Mouse (Mus musculus) stomach, embryonic 15.5 days (tissue): ENCODE results near the gene Tmem52. TPM values are rescaled to one million over a fixed set of nuclear protein-coding genes. Genes with fewer than 3 reads are reported as not detected.

ENCODE experiments used
- ATAC-seq: fragments of 200-750 bp; cut with Nextera tagmentation; 2 replicates; pipeline ENCODE4 v1.8.0; 2017; ENCODE audit warnings: low read depth, moderate number of reproducible peaks, moderate TSS enrichment; ENCODE audit not compliant: insufficient read depth, low FRiP score
- H3K27ac ChIP-seq: fragments of 300-500 bp; sonication (generic); 2 replicates; pipeline ENCODE4 v1.5.1; 2015; ENCODE audit warnings: mild to moderate bottlenecking, inconsistent platforms
- H3K27me3 ChIP-seq: fragments of 300-500 bp; sonication (generic); replicated peaks from 2 replicates; pipeline ENCODE4 v1.6.1; 2015; ENCODE audit warnings: inconsistent platforms
- H3K36me3 ChIP-seq: fragments of 300-500 bp; sonication (generic); 2 replicates; pipeline ENCODE4 v1.6.1; 2015; ENCODE audit warnings: inconsistent platforms
- H3K4me1 ChIP-seq: fragments of 300-500 bp; sonication (generic); 2 replicates; pipeline ENCODE4 v1.6.1; 2015; ENCODE audit warnings: inconsistent platforms
- H3K4me2 ChIP-seq: fragments of 300-500 bp; sonication (generic); 2 replicates; pipeline ENCODE4 v1.6.1; 2015; ENCODE audit warnings: mild to moderate bottlenecking, inconsistent platforms
- H3K4me3 ChIP-seq: fragments of 300-500 bp; sonication (generic); replicated peaks from 2 replicates; pipeline ENCODE4 v1.5.1; 2015; ENCODE audit warnings: inconsistent platforms
- H3K9ac ChIP-seq: fragments of 300-500 bp; sonication (generic); 2 replicates; pipeline ENCODE4 v1.6.1; 2015; ENCODE audit warnings: inconsistent platforms
- H3K9me3 ChIP-seq: fragments of 300-500 bp; sonication (generic); 2 replicates; pipeline ENCODE4 v1.6.1; 2016; ENCODE audit warnings: inconsistent platforms
- WGBS: fragments of 180-500 bp; shearing (Covaris S2); methylation state at CpG from one replicate; pipeline ENCODE4 v1.1.7; 2015; 5-methylcytosine and 5-hydroxymethylcytosine counted together
- polyA plus RNA-seq: library from polyadenylated mRNA; unstranded; fragments of >200 nt; fragmentation: Nextera tagmentation; extraction: Ambion mirVana; gene quantifications from 2 replicates; pipeline ENCODE4 v1.2.1, GENCODE M21; 2015

The Tmem52 gene
- polyA plus RNA-seq, 1 experiment from 2014 or later: 0.28 TPM

DNA sequence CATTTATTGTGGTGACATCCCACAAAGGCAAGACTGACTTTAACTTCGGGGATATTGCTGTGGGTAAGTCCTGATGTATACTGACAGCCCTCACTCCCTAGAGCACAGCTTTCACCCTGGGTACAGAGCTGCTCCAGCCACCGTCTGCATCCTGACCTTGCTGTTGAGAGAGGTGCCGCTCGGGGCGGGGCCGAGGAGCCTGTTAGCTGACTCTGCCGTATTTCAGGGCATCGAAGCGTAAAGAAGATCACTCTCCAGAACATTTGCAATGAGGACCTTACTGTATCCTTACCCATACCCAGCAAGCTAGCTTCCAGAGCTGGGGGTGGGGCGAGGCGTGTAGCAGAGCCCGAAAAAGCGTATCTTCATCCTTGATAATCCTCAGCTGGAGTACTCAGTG lies 5.9 kb upstream of the Tmem52 start:
- H3K9me3 ChIP-seq: no peaks in the 10 kb centered on the region
- no peaks in the 10 kb centered on the region for H3K4me1 ChIP-seq
- 80% methylated on average over 13 of the region's 13 CpGs for WGBS
- no peak overlapping the region for H3K4me3 ChIP-seq
- H3K27ac ChIP-seq: no peak overlapping the region
- no peak for ATAC-seq
- H3K27me3 ChIP-seq: no peaks in the 10 kb centered on the region
- H3K4me2 ChIP-seq: no peak overlapping the region
- no peak overlapping the region for H3K9ac ChIP-seq
- H3K36me3 ChIP-seq: no peaks in the 10 kb centered on the region

DNA sequence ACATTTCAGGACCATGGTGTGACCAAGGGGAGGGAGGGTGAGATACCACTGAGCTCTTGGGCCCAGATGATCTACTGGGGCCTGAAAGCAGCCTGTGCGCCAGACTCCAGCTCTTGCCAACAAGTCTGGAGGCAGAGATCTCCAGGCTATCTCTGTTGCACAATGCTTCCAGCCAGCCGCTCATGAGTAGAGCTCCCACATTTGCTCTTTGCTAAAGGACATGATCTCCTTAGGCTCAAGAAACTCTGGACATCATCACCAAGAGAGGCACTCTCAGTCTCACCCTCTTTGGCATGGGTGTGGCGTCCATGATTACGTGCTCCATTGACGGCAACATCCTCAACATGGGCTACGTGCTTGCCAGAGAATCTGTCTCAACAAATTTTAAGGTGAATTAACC lies 5.3 kb upstream of the Tmem52 start:
- H3K4me3 ChIP-seq: no peak overlapping the region
- no peak overlapping the region for H3K27ac ChIP-seq
- H3K4me2 ChIP-seq: no peak overlapping the region
- no peaks in the 10 kb centered on the region for H3K36me3 ChIP-seq
- no peaks in the 10 kb centered on the region for H3K9me3 ChIP-seq
- WGBS: 82% methylated on average over 6 of the region's 6 CpGs
- no peaks in the 10 kb centered on the region; the same call in 1 of the 2 replicates for H3K4me1 ChIP-seq
- H3K9ac ChIP-seq: no peak overlapping the region
- H3K27me3 ChIP-seq: no peaks in the 10 kb centered on the region
- ATAC-seq: no peak

DNA sequence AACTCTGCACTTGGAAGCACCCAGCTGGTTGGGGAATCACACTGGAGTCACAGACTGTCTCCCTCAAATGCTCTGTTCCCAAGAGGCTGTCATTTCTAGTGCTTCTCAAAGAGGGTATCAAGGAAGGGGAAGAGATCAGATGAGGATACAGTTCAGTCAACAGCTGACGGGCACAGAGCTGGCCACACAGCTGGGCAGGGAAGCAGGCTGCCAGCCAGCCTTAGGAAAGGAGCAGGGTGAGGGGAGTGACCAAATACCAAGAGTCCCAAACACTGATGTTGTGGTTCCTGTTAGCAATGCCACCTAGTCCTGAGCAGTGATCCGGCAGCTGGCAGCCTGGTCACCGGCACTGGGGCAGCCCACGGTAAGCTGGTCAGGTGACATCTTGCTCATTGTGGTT lies 4.9 kb upstream of the Tmem52 start:
- no peak overlapping the region for H3K4me3 ChIP-seq
- WGBS: 88% methylated on average over 4 of the region's 4 CpGs
- no peaks in the 10 kb centered on the region for H3K9me3 ChIP-seq
- no peaks in the 10 kb centered on the region for H3K27me3 ChIP-seq
- no peak overlapping the region for H3K9ac ChIP-seq
- no peak overlapping the region for H3K27ac ChIP-seq
- H3K4me1 ChIP-seq: peaks cover 3% of the 10 kb centered on the region; the same call in 1 of the 2 replicates
- no peak for ATAC-seq
- H3K4me2 ChIP-seq: no peak overlapping the region
- no peaks in the 10 kb centered on the region for H3K36me3 ChIP-seq

DNA sequence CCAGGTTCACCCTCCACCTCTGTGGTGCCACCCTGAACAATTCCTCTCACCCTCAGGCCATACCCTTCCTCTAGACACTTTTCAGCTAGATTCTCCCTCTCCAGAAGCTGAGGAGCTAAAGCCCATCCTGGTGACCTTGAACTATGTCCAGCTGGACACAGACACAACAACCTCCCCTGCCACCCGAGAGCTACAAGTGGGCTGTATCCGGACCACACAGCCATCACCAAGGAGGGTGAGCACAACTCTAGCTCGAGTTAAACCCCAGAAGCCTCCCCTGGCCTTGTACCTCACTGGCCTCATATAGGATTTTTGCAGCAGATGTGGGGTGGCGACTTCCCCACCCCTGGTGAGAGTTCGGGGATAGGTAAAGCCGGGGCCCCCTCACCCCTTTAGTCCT lies 3.3 kb upstream of the Tmem52 start:
- Histone ChIP-seq H3K4me1 (peaks cover 4% of the 10 kb centered on the region; the same call in 1 of the 2 replicates), H3K36me3 (no peaks in the 10 kb centered on the region), H3K4me3 (no peak overlapping the region), H3K4me2 (no peak overlapping the region), H3K9me3 (no peaks in the 10 kb centered on the region), H3K27ac (no peak overlapping the region), H3K9ac (no peak overlapping the region), H3K27me3 (peaks cover 2% of the 10 kb centered on the region; the same call in 1 of the 2 replicates)
- WGBS: 73% methylated on average over 6 of the region's 6 CpGs
- ATAC-seq: no peak

DNA sequence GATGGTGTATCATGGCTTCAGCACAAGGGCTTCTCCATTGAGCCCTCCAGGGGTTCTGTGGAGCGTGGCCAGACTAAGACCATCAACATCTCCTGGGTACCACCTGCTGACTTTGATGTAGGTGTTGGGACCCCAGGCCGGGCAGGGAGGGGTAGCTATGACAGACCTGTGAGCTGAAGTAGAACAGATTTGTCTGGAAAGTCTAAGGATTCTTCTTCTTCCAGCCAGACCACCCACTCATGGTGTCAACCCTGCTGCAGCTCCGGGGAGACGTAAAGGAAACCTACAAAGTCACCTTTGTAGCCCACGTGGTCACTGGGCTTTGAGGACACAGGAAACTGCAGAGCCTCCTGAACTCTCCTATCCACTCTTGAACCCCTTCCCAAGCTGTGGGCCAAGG lies 2.8 kb upstream of the Tmem52 start:
- H3K4me1 ChIP-seq: peaks cover 4% of the 10 kb centered on the region; the same call in 1 of the 2 replicates
- WGBS: 85% methylated on average over 5 of the region's 5 CpGs
- H3K9ac ChIP-seq: no peak overlapping the region
- H3K27ac ChIP-seq: no peak overlapping the region
- no peak overlapping the region for H3K4me2 ChIP-seq
- H3K27me3 ChIP-seq: peaks cover 3% of the 10 kb centered on the region; the same call in 1 of the 2 replicates
- no peak for ATAC-seq
- H3K9me3 ChIP-seq: no peaks in the 10 kb centered on the region
- H3K36me3 ChIP-seq: no peaks in the 10 kb centered on the region
- H3K4me3 ChIP-seq: no peak overlapping the region

DNA sequence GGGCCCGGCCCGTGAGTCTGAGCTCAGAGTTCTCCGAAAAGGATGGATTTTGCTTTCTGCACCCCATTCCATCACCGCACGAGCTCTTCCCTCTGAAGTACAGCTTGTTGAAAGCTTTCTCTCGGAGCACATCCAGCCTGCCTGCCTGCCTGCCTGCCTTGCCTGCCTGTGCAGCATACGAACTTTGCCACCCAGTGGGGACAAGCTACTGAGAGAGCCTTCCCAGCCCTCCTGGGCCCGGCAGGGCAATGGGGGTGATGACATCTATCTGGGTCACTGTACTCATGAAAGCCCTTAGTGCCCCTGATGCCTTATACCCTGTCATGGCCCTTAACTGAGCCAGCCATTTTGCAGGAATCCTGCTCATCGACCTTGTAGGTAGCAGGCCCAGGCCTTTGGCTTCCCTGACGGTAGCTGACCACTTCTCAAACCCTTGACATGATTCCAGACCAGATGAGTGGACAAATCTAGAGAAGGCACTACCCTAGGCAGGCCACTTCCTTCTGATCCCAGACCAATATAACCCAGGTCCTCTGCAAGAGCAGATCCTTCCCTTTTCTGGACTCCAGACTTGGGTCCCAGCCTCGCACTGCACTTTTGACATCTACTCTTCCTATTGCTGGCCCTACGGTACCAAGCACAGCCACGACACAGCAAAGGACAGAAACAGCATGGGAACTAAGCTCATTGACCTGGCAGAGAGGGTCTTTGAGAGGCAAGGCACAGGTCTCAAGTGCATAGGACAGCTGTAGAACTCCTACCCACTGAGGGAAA lies 1.5 kb upstream of the Tmem52 start:
- peaks cover 3% of the 10 kb centered on the region; the same call in 1 of the 2 replicates for H3K27me3 ChIP-seq
- WGBS: 84% methylated on average over 13 of the region's 13 CpGs

DNA sequence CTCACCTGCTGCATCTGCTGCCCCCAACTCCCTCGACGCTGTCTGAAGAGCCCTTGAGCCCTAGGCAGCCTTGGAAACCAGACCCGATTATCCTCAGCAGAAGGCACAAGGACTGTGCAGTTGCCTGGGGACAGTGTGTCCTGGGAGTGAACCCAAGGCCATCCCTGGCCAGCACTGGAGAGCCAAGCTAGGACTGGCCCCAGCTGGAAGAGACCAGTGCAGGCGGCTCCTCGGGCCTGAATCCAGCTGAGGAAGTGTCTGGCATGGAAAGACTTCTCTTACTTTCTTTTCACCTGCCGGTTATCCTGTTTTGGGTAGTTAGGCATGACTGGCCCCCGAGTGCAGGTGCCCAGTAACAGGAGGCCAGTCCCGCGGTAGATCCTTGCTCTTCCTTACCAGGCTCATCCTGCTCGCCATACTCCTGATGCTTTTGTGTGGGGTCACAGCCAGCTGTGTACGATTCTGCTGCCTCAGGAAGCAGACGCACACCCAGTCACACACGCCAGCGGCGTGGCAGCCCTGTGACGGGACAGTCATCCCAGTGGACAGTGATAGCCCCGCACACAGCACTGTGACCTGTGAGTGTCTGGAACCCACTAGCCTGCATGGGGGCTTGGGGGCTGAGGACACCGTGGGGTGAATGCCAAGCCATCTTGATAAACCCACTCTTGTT lies 812 bp downstream of the Tmem52 start:
- Histone ChIP-seq H3K36me3 (no peaks in the 10 kb centered on the region), H3K4me2 (no peak overlapping the region; the same call in 1 of the 2 replicates), H3K27ac (no peak overlapping the region), H3K4me3 (peak overlapping the region; percentile 36; the same call in 1 of the 2 replicates), H3K27me3 (peaks cover 3% of the 10 kb centered on the region; the same call in 1 of the 2 replicates), H3K9me3 (no peaks in the 10 kb centered on the region), H3K9ac (no peak overlapping the region), H3K4me1 (peaks cover 8% of the 10 kb centered on the region; the same call in 1 of the 2 replicates)
- ATAC-seq: no peak
- WGBS: 84% methylated on average over 18 of the region's 18 CpGs

More for the DNA sequence above, 1.5 kb upstream of the Tmem52 start:
- Histone ChIP-seq H3K9ac (no peak overlapping the region), H3K9me3 (no peaks in the 10 kb centered on the region), H3K4me2 (no peak overlapping the region), H3K27ac (no peak overlapping the region), H3K36me3 (no peaks in the 10 kb centered on the region), H3K4me3 (no peak overlapping the region), H3K4me1 (peaks cover 4% of the 10 kb centered on the region; the same call in 1 of the 2 replicates)
- no peak for ATAC-seq

DNA sequence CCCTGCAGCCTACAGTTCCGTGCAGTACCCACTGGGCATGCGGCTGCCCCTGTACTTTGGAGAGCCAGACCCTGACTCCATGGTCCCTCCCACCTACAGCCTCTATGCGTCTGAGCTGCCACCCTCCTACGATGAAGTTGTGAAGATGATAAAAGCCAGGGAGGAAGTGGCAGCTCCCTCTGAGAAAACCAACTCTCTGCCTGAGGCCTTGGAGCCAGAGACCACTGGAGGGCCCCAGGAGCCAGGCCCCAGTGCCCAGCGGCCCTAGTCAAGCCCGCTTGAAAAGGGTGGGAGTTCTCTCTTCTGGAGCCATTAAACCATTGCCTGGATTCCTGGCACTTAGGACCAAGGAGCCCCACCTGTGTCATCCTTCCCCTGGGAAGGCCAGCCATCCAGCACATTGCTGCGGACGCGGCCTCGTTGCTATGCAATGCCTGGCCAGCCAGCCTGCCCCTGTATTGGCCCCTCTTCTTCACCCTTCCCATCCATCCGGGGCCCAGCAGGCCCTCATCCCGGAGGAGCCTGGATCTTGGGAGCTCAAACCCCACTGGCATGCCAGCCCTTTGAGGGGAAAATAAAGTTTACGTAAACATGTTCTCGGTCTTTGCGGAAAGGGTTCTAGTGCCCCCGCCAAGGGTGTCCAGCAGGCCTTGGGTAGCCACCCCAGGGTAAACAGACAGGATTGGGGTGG lies 1.5 kb downstream of the Tmem52 start:
- no peak for ATAC-seq
- Histone ChIP-seq H3K27me3 (peaks cover 3% of the 10 kb centered on the region; the same call in 1 of the 2 replicates), H3K4me3 (no peak overlapping the region), H3K4me2 (no peak overlapping the region), H3K36me3 (no peaks in the 10 kb centered on the region), H3K4me1 (peaks cover 8% of the 10 kb centered on the region; the same call in 1 of the 2 replicates), H3K9ac (no peak overlapping the region), H3K27ac (no peak overlapping the region), H3K9me3 (no peaks in the 10 kb centered on the region)
- 75% methylated on average over 16 of the region's 16 CpGs for WGBS

DNA sequence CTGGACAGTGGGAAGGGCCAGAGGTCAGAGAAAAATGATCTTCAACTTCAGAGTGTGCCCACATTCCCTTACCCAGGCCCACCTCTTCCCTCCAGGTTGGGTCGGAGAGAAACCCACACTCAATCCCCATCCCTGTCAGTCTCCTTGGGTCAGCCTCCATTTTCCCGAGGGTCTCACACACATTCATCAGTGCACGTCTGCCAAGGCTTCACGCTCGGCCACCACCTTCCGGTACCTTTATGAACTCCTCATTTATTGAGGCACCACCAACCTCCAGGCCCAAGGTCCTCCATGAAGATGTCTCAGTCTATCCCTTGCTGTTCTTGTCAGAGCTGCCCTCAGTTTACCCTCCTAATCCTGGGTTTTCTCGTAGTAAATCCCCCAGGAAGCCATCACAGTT lies 2.1 kb downstream of the Tmem52 start:
- WGBS: 83% methylated on average over 7 of the region's 7 CpGs
- Histone ChIP-seq H3K9me3 (no peaks in the 10 kb centered on the region), H3K27me3 (peaks cover 3% of the 10 kb centered on the region; the same call in 1 of the 2 replicates)

DNA sequence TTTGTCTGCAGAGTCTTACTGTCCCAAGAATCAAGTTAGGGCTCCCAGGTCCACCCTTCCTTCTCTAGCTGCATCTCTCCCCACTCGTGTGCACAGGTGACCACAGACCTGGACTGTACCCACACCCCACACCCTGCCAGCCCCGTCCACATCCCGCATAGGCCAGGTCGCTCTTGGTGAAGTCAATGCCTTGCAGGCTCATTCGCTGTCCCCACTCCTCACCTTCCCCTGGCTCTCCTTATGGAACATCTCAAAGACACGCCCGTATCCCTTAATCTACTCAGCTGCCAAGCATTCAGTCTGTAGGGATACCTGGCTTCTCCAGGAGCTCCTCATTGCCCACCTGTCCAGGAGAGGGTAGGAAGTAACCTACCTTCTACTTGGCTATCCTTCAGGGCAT lies 2.5 kb downstream of the Tmem52 start:
- H3K9me3 ChIP-seq: no peaks in the 10 kb centered on the region
- WGBS: 86% methylated on average over 7 of the region's 7 CpGs

More for the DNA sequence above, 2.1 kb downstream of the Tmem52 start:
- H3K27ac ChIP-seq: no peak overlapping the region
- H3K9ac ChIP-seq: no peak overlapping the region
- H3K36me3 ChIP-seq: no peaks in the 10 kb centered on the region
- peaks cover 8% of the 10 kb centered on the region; the same call in 1 of the 2 replicates for H3K4me1 ChIP-seq
- no peak overlapping the region for H3K4me2 ChIP-seq
- H3K4me3 ChIP-seq: no peak overlapping the region
- ATAC-seq: no peak

DNA sequence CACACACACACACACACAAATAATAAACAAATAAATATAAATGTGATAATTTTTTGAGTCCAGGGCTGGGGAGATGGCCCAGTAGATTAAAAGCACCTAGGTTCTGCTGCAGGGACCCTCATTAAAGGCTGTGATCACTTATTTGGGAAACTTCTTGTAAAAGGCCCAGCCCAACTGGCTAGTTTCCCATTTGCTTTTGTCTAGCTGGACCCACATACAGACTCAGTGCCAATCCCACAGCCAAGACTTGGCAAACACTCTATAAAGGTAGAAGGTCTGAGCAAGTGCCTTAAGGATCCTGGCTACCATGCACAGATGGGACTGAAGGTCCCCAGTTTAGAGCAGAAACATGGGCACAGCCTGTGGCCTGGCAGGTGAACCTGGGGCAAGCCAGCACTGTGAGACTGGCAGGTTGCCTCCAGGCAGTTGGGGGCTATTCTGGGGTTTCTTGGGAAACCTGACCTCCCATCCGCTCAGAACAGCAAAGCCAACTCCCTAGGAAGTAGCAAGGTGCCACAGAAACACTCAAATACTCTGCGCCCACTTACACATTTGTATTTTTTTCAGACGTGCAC lies 3.9 kb downstream of the Tmem52 start:
- Histone ChIP-seq H3K36me3 (no peaks in the 10 kb centered on the region), H3K9ac (no peak overlapping the region), H3K27me3 (peaks cover 3% of the 10 kb centered on the region; the same call in 1 of the 2 replicates), H3K9me3 (no peaks in the 10 kb centered on the region), H3K4me2 (no peak overlapping the region), H3K27ac (no peak overlapping the region), H3K4me1 (peaks cover 8% of the 10 kb centered on the region; the same call in 1 of the 2 replicates), H3K4me3 (no peak overlapping the region)
- ATAC-seq: no peak
- WGBS: 67% methylated on average over 3 of the region's 3 CpGs

More for the DNA sequence above, 2.5 kb downstream of the Tmem52 start:
- H3K4me3 ChIP-seq: no peak overlapping the region
- H3K36me3 ChIP-seq: no peaks in the 10 kb centered on the region
- no peak overlapping the region for H3K27ac ChIP-seq
- H3K4me1 ChIP-seq: peaks cover 8% of the 10 kb centered on the region; the same call in 1 of the 2 replicates
- no peak overlapping the region for H3K9ac ChIP-seq
- H3K27me3 ChIP-seq: peaks cover 3% of the 10 kb centered on the region; the same call in 1 of the 2 replicates
- no peak overlapping the region for H3K4me2 ChIP-seq
- no peak for ATAC-seq
